Mouse (Mus musculus) right cerebral cortex, postnatal 4 days (tissue): ENCODE results near the gene Plbd2.

Source experiments
- DNase-seq: peaks from one replicate; pipeline ENCODE4 v3.0.0-alpha.2; 2022

Plbd2 gene

DNA sequence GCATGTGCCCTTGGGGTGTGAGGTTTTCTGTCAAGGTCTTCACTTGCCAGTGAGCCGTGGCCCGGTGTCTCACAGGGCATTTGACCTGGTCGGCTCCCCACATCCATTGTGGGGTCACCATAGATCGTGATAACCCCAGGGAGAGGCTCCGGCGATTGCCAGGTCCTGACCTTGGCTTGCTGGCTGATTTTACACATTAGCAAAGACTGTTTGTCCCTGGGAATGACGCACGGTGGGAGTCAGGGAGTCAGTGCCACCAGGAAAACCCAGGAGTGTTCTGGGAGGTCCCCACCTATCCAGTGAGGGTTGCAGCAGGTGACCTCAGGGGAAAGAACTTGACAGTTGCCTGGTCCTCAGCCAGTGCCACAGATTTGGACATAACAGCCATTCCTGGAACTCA, 30.7 kb downstream of the Plbd2 start, which contains the start of gene Sdsl:
Sdsl (minus strand) TSS at position 41 of the 400 bp plus-strand sequence.
- DNase-seq, result no peak

DNA sequence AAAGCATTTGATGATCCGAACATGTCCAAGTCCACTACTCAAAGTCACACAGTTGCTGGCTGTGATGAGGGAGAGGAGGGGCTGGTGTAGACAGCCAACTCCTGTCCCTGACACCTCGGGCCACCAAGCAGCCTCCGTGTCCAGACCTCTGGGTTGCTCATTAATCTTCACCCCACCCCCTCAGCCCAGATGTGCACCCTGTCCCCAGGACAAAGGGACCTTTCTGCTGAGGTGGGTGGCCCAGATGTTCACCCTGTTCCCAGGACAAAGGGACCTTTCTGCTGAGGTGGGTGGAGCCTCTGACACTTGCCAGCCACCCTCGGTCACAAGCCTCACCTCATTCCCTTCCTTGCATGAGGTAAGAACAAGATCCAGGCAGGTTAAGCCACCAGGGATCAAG, 31.9 kb downstream of the Plbd2 start:
- DNase-seq, result no peak

DNA sequence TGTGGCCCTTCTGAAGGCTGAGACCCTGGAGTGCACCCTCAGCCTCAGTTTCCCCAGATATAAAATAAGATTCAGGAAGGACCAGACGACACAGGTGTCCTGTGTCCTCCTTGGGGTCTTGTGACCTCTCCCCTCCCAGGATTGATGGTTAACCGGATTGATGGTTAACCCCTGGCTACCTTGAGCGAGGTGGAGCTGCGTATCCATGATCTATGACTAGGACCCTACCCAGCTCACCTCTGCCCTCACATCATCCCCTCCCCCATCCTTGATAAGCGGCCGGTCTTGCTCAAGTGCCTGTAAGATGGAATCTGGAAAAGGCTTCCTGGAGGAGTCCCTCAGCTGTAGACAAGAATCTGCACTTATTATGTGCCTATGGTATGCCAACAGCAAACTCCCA, 34.6 kb downstream of the Plbd2 start:
- DNase-seq, result no peak

DNA sequence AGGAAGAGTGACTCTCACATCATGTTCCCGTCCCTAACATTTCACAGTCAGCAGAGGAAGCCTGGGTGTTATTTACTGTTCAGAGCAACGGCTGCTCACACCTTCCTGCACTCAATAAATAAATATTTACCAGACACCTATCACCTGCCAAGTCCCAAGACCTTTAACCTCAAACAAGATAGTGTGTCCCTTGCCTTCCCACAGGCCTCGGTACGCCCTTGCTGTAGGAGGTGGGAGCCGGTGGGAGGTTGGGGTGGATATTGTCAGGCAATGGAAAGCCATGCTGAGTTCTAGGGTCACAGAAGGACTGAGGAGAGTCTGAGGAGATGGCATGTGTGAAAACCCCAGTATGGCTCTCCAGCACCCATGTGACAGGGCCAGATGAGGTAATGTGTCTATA, 35.1 kb downstream of the Plbd2 start:
- no peak for DNase-seq

- DNase-seq, result no peak
These were observed 36.4 kb downstream of the Plbd2 start for GRCm38 (mm10) chr5:120467026-120467425.

- no peak for DNase-seq
These were observed 37.6 kb downstream of the Plbd2 start for GRCm38 (mm10) chr5:120465860-120466259.

DNA sequence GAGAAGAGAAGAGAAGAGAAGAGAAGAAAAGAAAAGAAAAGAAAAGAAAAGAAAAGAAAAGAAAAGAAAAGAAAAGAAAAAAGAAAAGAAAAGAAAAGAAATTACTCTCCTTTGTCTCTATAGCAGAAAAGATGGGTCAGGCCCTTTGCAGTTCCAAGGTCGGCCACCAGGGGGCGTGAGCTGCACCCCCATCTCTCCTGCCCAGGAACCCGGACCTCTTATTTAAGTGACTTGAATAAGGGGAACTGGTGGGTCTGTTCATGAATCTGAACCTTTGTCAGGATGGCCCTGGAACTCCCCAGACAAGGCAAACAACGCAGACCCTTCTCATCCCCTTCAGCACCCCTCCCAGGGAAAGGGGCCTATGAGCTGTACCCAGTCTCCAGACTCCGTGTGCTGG, 38.4 kb downstream of the Plbd2 start:
- DNase-seq, result no peak

GRCm38 (mm10) chr5:120464321-120464720, 39.1 kb downstream of the Plbd2 start:
- DNase-seq, result peak; percentile 51

- no peak for DNase-seq
These were observed 41.5 kb downstream of the Plbd2 start for GRCm38 (mm10) chr5:120461902-120462301.

DNA sequence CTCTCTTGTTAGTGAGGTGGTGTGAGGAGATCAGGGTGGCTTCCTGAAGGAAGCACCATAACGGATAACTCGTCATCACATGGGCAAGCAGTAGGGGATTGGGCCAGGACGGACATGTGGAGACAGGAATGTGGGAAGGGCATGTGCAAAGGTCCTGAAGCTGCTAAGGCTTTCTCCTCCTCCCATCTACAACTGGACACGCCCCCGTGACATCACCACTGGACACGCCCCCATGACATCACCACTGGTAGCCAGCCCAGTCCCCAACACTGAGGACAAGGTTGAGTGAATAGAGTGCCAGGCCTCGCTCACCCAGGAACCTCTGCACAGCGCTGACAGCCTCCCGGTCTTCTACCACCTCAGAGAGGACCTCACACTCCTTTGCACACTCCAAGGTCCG, 44.3 kb downstream of the Plbd2 start:
- DNase-seq, result no peak

GRCm38 (mm10) chr5:120457628-120458027, 45.8 kb downstream of the Plbd2 start:
- peak; percentile 83 for DNase-seq

DNA sequence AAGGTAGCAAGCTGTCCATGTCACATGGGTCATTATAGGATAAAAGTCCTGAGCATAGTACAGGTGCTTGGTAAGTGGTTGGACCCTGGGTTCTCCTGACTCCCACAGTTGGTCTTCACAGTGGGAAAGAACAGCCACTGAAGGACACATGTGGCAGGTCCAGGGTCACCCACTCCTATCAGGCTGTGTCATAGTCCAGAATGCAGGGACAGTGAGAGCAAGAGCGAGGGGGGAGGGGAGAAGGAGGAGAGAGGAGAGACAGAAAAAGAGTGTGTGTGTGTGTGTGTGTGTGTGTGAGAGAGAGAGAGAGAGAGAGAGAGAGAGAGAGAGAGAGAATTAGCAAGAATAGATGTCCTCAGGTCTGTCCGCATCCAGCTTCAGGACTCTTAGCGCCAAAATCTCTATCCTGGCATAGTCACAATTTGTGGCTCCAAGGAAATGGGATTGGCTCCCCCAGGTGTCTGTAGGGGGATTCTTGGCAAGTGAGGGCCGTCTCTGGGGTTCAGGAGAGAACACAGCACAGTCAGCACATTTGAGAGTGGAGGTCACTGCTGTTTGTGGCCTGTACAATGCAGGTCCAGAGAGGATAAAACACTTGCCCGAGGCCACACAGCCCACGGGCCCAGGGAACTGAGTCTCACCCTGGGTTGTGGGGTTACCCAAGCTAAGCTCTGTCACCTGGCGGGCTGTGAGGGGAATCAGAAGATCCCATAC, 46.4 kb downstream of the Plbd2 start:
- DNase-seq, result no peak

- no peak for DNase-seq
These were observed 47.2 kb downstream of the Plbd2 start for GRCm38 (mm10) chr5:120456253-120456652.

- no peak for DNase-seq
These were observed 48.6 kb downstream of the Plbd2 start for GRCm38 (mm10) chr5:120454756-120455337.

DNA sequence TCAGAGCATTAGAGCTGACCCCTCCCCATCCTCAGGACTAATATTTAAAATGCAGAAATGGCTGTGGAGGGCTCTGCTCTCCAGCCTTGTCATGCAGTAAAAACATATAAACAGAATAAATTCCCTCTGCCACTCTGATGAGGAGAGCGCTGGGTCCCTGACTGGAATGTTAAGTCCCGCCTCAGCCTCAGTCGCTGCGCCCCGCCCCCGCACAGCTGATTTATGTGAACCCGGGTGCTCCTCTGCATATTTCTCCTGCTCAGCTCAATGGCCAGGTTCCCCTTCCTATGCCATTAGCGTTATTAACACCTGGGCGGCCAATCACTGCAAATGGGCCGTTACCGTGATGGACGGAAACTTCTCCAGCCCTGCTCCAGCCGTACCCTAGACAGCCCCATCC, 56.1 kb downstream of the Plbd2 start:
- no peak for DNase-seq

GRCm38 (mm10) chr5:120440733-120441132, 62.7 kb downstream of the Plbd2 start:
- DNase-seq, result peak; percentile 99

DNA sequence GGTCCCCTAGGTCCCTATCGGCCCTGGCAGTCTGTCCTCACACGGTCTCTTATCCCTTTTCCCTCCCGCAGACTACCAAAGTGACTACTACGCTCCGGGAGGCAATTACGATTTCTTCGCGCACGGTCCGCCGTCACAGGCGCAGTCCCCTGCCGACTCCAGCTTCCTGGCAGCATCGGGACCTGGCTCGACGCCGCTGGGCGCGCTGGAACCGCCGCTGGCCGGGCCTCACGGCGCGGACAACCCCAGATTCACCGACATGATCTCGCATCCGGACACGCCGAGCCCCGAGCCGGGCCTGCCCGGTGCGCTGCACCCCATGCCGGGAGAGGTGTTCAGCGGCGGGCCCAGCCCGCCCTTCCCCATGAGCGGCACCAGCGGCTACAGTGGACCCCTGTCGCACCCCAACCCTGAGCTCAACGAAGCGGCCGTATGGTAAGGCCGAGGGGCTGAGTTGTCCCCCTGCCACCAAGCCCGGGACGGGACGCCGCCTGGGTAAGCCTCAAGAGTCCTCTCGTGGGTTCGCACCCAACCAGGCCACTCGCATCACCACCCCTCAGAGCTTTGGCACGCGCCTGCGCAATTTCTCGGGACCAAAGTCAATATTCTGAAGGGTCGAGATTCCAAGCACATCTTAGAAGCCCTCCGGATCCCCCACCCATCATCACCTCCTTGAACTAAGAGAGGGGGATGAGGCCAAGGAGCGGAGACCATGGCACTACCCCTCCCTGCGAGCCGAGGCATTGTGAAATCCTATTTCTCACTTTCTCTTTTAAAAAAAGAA, 63.3 kb downstream of the Plbd2 start:
- DNase-seq, result no peak

GRCm38 (mm10) chr5:120438991-120439710, 64.3 kb downstream of the Plbd2 start:
- no peak for DNase-seq

DNA sequence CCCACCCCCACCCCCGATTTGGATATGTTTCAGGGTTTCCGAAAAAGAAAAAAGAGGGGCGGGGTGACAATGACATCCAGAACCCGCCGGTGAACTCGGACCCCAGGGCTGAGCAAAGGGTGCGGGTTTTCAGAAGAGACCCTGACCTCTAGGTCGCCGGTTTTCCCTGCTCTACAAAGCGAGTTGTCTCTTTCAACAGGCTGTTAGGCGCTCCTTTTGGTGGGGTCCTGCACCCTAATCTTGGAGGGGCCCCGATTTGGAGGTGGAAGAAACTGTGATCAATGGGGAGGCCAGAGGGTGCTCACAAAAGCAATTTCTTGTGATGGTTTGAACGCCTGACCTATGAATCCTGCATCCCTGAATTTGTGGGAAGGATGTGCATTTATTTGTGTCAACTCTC, 65.0 kb downstream of the Plbd2 start:
- no peak for DNase-seq

- DNase-seq, result no peak
These were observed 65.4 kb downstream of the Plbd2 start for GRCm38 (mm10) chr5:120437986-120438385.

DNA sequence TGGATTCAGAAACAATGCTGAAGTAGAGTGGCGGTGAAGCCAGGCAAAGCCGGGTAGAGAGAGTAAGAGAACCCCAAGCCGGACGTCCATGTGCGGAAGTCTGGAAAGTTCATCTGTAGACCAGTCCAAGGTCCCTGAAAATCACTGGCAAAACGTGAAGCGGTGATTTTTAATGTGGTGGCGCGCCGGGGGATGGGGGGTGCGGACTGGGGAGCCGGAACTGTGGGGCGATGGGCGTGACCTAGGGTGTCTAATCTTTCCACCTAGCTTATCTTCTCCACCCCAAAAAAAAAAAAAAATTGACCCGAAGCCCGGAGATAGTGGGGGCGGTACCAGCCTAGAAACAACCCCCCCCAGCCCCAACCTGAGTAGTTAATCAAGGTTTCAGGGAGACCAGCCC, 65.9 kb downstream of the Plbd2 start:
- DNase-seq, result no peak

- DNase-seq, result no peak
These were observed 66.4 kb downstream of the Plbd2 start for GRCm38 (mm10) chr5:120436885-120437495.
